Mouse (Mus musculus): ENCODE data around the gene Irgq. TPM values are rescaled to one million over a fixed set of nuclear protein-coding genes. Genes with fewer than 3 reads are reported as not detected.

Gene Irgq
- polyA plus RNA-seq, 1 experiment, result 15.4 TPM

- no peak overlapping the region for H3K4me3 ChIP-seq (ENCODE audit: insufficient read depth, low read depth, low read length)
- no peak for TF ChIP-seq POLR2A (IDR thresholded peaks at IDR 0.05; ENCODE audit: low read depth, low read length)
- TF ChIP-seq CTCF (conservative IDR thresholded peaks at IDR 0.05; ENCODE audit: insufficient read depth, insufficient read length, low read depth, low read length), result no peak
- peak; percentile 94 for DNase-seq
- H3K4me1 ChIP-seq (ENCODE audit: control insufficient read depth, insufficient read depth, low read length), result peaks cover 10% of the 10 kb centered on the region; the same call in 1 of the 2 replicates
- H3K27ac ChIP-seq (ENCODE audit: insufficient read depth, low read depth, low read length), result no peak overlapping the region
- 35% methylated on average over 12 of the region's 12 CpGs for WGBS
- H3K36me3 ChIP-seq (ENCODE audit: control insufficient read depth, insufficient read depth, low read length), result no peaks in the 10 kb centered on the region
- no peaks in the 10 kb centered on the region for H3K27me3 ChIP-seq (replicated peaks; ENCODE audit: control insufficient read depth, insufficient read depth, low read length)
Measured at GRCm38 (mm10) chr7:24574224-24574796, 43.8 kb downstream of the Irgq start.

- Histone ChIP-seq H3K27me3 (replicated peaks; ENCODE audit: control insufficient read depth, insufficient read depth, low read length) (no peaks in the 10 kb centered on the region), H3K27ac (ENCODE audit: insufficient read depth, low read depth, low read length) (no peak overlapping the region), H3K36me3 (ENCODE audit: control insufficient read depth, insufficient read depth, low read length) (no peaks in the 10 kb centered on the region), H3K4me3 (ENCODE audit: insufficient read depth, low read depth, low read length) (no peak overlapping the region), H3K4me1 (ENCODE audit: control insufficient read depth, insufficient read depth, low read length) (peaks cover 10% of the 10 kb centered on the region; the same call in 1 of the 2 replicates)
- DNase-seq, result no peak
- TF ChIP-seq CTCF (conservative IDR thresholded peaks at IDR 0.05; ENCODE audit: insufficient read depth, insufficient read length, low read depth, low read length) (no peak), POLR2A (IDR thresholded peaks at IDR 0.05; ENCODE audit: low read depth, low read length) (no peak)
- WGBS, result 95% methylated on average over 10 of the region's 10 CpGs
Measured at GRCm38 (mm10) chr7:24577811-24578210, 47.3 kb downstream of the Irgq start.

- Histone ChIP-seq H3K4me3 (ENCODE audit: insufficient read depth, low read depth, low read length) (no peak overlapping the region), H3K36me3 (ENCODE audit: control insufficient read depth, insufficient read depth, low read length) (no peaks in the 10 kb centered on the region), H3K27me3 (replicated peaks; ENCODE audit: control insufficient read depth, insufficient read depth, low read length) (no peaks in the 10 kb centered on the region), H3K27ac (ENCODE audit: insufficient read depth, low read depth, low read length) (no peak overlapping the region), H3K4me1 (ENCODE audit: control insufficient read depth, insufficient read depth, low read length) (peaks cover 4% of the 10 kb centered on the region)
- no peak for DNase-seq
- 96% methylated on average over 6 of the region's 6 CpGs for WGBS
- no peak for TF ChIP-seq CTCF (conservative IDR thresholded peaks at IDR 0.05; ENCODE audit: insufficient read depth, insufficient read length, low read depth, low read length)
- TF ChIP-seq POLR2A (IDR thresholded peaks at IDR 0.05; ENCODE audit: low read depth, low read length), result no peak
Measured at GRCm38 (mm10) chr7:24584876-24585275, 54.4 kb downstream of the Irgq start.

- H3K36me3 ChIP-seq (ENCODE audit: control insufficient read depth, insufficient read depth, low read length), result no peaks in the 10 kb centered on the region
- H3K27ac ChIP-seq (ENCODE audit: insufficient read depth, low read depth, low read length), result no peak overlapping the region
- 60% methylated on average over 16 of the region's 16 CpGs for WGBS
- H3K4me3 ChIP-seq (ENCODE audit: insufficient read depth, low read depth, low read length), result no peak overlapping the region
- no peaks in the 10 kb centered on the region for H3K27me3 ChIP-seq (replicated peaks; ENCODE audit: control insufficient read depth, insufficient read depth, low read length)
- TF ChIP-seq CTCF (conservative IDR thresholded peaks at IDR 0.05; ENCODE audit: insufficient read depth, insufficient read length, low read depth, low read length), result no peak
- TF ChIP-seq POLR2A (IDR thresholded peaks at IDR 0.05; ENCODE audit: low read depth, low read length), result no peak
- H3K4me1 ChIP-seq (ENCODE audit: control insufficient read depth, insufficient read depth, low read length), result peaks cover 4% of the 10 kb centered on the region
- DNase-seq, result no peak
Measured at GRCm38 (mm10) chr7:24585995-24586394, 55.5 kb downstream of the Irgq start.

- TF ChIP-seq POLR2A (IDR thresholded peaks at IDR 0.05; ENCODE audit: low read depth, low read length), result no peak
- TF ChIP-seq CTCF (conservative IDR thresholded peaks at IDR 0.05; ENCODE audit: insufficient read depth, insufficient read length, low read depth, low read length), result no peak
- no peak for DNase-seq
- Histone ChIP-seq H3K27me3 (replicated peaks; ENCODE audit: control insufficient read depth, insufficient read depth, low read length) (no peaks in the 10 kb centered on the region), H3K27ac (ENCODE audit: insufficient read depth, low read depth, low read length) (no peak overlapping the region), H3K36me3 (ENCODE audit: control insufficient read depth, insufficient read depth, low read length) (no peaks in the 10 kb centered on the region), H3K4me1 (ENCODE audit: control insufficient read depth, insufficient read depth, low read length) (peaks cover 4% of the 10 kb centered on the region), H3K4me3 (ENCODE audit: insufficient read depth, low read depth, low read length) (no peak overlapping the region)
- WGBS, result 26% methylated on average over 8 of the region's 8 CpGs
Measured at GRCm38 (mm10) chr7:24586828-24587227, 56.3 kb downstream of the Irgq start.

- WGBS, result 14% methylated on average over 30 of the region's 30 CpGs
- no peak within 1 kb of the TSS; the same call in 1 of the 2 replicates for H3K27ac ChIP-seq (ENCODE audit: insufficient read depth, low read depth, low read length)
- TF ChIP-seq POLR2A (IDR thresholded peaks at IDR 0.05; ENCODE audit: low read depth, low read length), result no peak
- TF ChIP-seq CTCF (conservative IDR thresholded peaks at IDR 0.05; ENCODE audit: insufficient read depth, insufficient read length, low read depth, low read length), result no peak
- H3K4me1 ChIP-seq (ENCODE audit: control insufficient read depth, insufficient read depth, low read length), result peaks cover 4% of the 10 kb centered on the region
- H3K36me3 ChIP-seq (ENCODE audit: control insufficient read depth, insufficient read depth, low read length), result no peaks in the 10 kb centered on the region
- peak within 1 kb of the TSS; percentile 35 for H3K4me3 ChIP-seq (ENCODE audit: insufficient read depth, low read depth, low read length)
- no peak for DNase-seq
- H3K27me3 ChIP-seq (replicated peaks; ENCODE audit: control insufficient read depth, insufficient read depth, low read length), result no peaks in the 10 kb centered on the region
Measured at GRCm38 (mm10) chr7:24587330-24588105, 57.0 kb downstream of the Irgq start, which contains the start of the genes Ethe1 and Zfp575. Ethe1 (plus strand) TSS chr7:24587543. Zfp575 (minus strand) TSS chr7:24587641.

Other genes with a start within 250 kb of the Irgq start
- gene Zfp61, start 229.5 kb upstream of the Irgq start, polyA plus RNA-seq (2012; rRNA removed), result 3.8 and 4.3 TPM in 2 replicates
- 9.4 and 10.5 TPM in 2 replicates for gene Zfp94, start 214.0 kb upstream of the Irgq start, polyA plus RNA-seq (2012; rRNA removed)
- 0.11 and 0.48 TPM in 2 replicates for gene Tescl, start 196.8 kb upstream of the Irgq start, polyA plus RNA-seq (2012; rRNA removed)
- not detected in 2 replicates for gene Lypd5, start 181.5 kb upstream of the Irgq start, polyA plus RNA-seq (2012; rRNA removed)
- 2.3 and 4.1 TPM in 2 replicates for gene Kcnn4, start 160.4 kb upstream of the Irgq start, polyA plus RNA-seq (2012; rRNA removed)
- gene Smg9, start 131.1 kb upstream of the Irgq start, polyA plus RNA-seq (2012; rRNA removed), result 34.9 and 39.8 TPM in 2 replicates
- gene Irgc1, start 78.4 kb upstream of the Irgq start, polyA plus RNA-seq (2012; rRNA removed), result 0.33 and 0.41 TPM in 2 replicates
- gene Plaur, start 68.2 kb upstream of the Irgq start, polyA plus RNA-seq (2012; rRNA removed), result 10.1 and 12.9 TPM in 2 replicates
- gene Cadm4, start 48.7 kb upstream of the Irgq start, polyA plus RNA-seq (2012; rRNA removed), result 54.7 and 66.4 TPM in 2 replicates
- gene Zfp428, start 23.7 kb upstream of the Irgq start, polyA plus RNA-seq (2012; rRNA removed), result 9.5 and 17.1 TPM in 2 replicates
- not detected in 2 replicates for gene AC161166.1, start 18.2 kb upstream of the Irgq start, polyA plus RNA-seq (2012; rRNA removed)
- not detected in 2 replicates for gene Pinlyp, start 15.4 kb downstream of the Irgq start, polyA plus RNA-seq (2012; rRNA removed)
- 29.0 and 31.2 TPM in 2 replicates for gene Xrcc1, start 15.6 kb downstream of the Irgq start, polyA plus RNA-seq (2012; rRNA removed)
- gene Ethe1, start 56.9 kb downstream of the Irgq start, polyA plus RNA-seq (2012; rRNA removed), result 172 and 173 TPM in 2 replicates
- gene Zfp575, start 57.0 kb downstream of the Irgq start, polyA plus RNA-seq (2012; rRNA removed), result 0.11 and 0.15 TPM in 2 replicates
- 2.8 and 3.1 TPM in 2 replicates for gene Phldb3, start 80.1 kb downstream of the Irgq start, polyA plus RNA-seq (2012; rRNA removed)
- gene Lypd3, start 105.9 kb downstream of the Irgq start, polyA plus RNA-seq (2012; rRNA removed), result 0.06 and 0.67 TPM in 2 replicates
- 0.14 TPM in 1 of 2 replicates, not detected in the other for gene Tex101, start 146.0 kb downstream of the Irgq start, polyA plus RNA-seq (2012; rRNA removed)
- gene BC049730, start 178.6 kb downstream of the Irgq start, polyA plus RNA-seq (2012; rRNA removed), result 0.10 TPM in 1 of 2 replicates, not detected in the other
- gene Gm4763, start 196.2 kb downstream of the Irgq start, polyA plus RNA-seq (2012; rRNA removed), result not detected in 2 replicates
- 0.03 and 0.05 TPM in 2 replicates for gene Cd177, start 229.6 kb downstream of the Irgq start, polyA plus RNA-seq (2012; rRNA removed)
- not detected in 2 replicates for gene Ceacam10, start 246.5 kb downstream of the Irgq start, polyA plus RNA-seq (2012; rRNA removed)

All from kidney, adult 2 months (tissue).